Mouse (Mus musculus): ENCODE data around the gene Cyp4f16. TPM values are rescaled to one million over a fixed set of nuclear protein-coding genes. Genes with fewer than 3 reads are reported as not detected.
"Not testable (repeated sequence)": the region's sequence is repeated elsewhere in the genome, so short reads cannot be mapped to it uniquely, and the experiment has no call there.

Cyp4f16 gene
- 1 to 10 TPM; 6.0 to 7.7 TPM for total RNA-seq (2021)
- long read RNA-seq, experiment 1, partial matches to known transcripts: 0 of 4 reads
- long read RNA-seq, experiment 1, other reads (novel, unspliced or antisense): 3 of 4 reads
- long read RNA-seq, experiment 2, partial matches to known transcripts: 2 of 8 reads
- long read RNA-seq, experiment 2, other reads (novel, unspliced or antisense): 3 of 8 reads

- peak; percentile 66 to 81 for DNase-seq (ENCODE audit: low spot score in 2 of 2)
These were observed at the start of gene Cyp4f16 for GRCm38 (mm10) chr17:32536051-32536866. Gene Cyp4f16, plus strand, starts transcription at chr17:32536558.

- no peak for DNase-seq (ENCODE audit: low spot score in 2 of 2)
These were observed 43.9 kb upstream of the Cyp4f16 start for GRCm38 (mm10) chr17:32492349-32492980.

GRCm38 (mm10) chr17:32494601-32495000, 41.8 kb upstream of the Cyp4f16 start:
- DNase-seq (ENCODE audit: low spot score in 2 of 2): peak; percentile 60 to 81

- DNase-seq (ENCODE audit: low spot score in 2 of 2): not testable (repeated sequence)
These were observed 35.8 kb upstream of the Cyp4f16 start for GRCm38 (mm10) chr17:32500511-32500910.

GRCm38 (mm10) chr17:32501051-32501450, 35.3 kb upstream of the Cyp4f16 start:
- DNase-seq (ENCODE audit: low spot score in 2 of 2): no peak

- DNase-seq (ENCODE audit: low spot score in 2 of 2): no peak
These were observed 33.2 kb upstream of the Cyp4f16 start for GRCm38 (mm10) chr17:32503111-32503510.

- peak; percentile 13 to 26 for DNase-seq (ENCODE audit: low spot score in 2 of 2)
These were observed 30.3 kb upstream of the Cyp4f16 start, which contains the start of gene Cyp4f17 for GRCm38 (mm10) chr17:32505851-32506728. Gene Cyp4f17, plus strand, starts transcription at chr17:32506050.

GRCm38 (mm10) chr17:32506729-32507245, 29.6 kb upstream of the Cyp4f16 start:
- DNase-seq (ENCODE audit: low spot score in 2 of 2): no peak

GRCm38 (mm10) chr17:32516126-32516525, 20.2 kb upstream of the Cyp4f16 start:
- DNase-seq (ENCODE audit: low spot score in 2 of 2): no peak

GRCm38 (mm10) chr17:32521981-32522380, 14.4 kb upstream of the Cyp4f16 start:
- DNase-seq (ENCODE audit: low spot score in 2 of 2): no peak

- DNase-seq (ENCODE audit: low spot score in 2 of 2): no peak
These were observed 14.0 kb upstream of the Cyp4f16 start for GRCm38 (mm10) chr17:32522386-32522785.

- no peak for DNase-seq (ENCODE audit: low spot score in 2 of 2)
These were observed 13.5 kb upstream of the Cyp4f16 start for GRCm38 (mm10) chr17:32522816-32523215.

GRCm38 (mm10) chr17:32523895-32524294, 12.5 kb upstream of the Cyp4f16 start:
- no peak for DNase-seq (ENCODE audit: low spot score in 2 of 2)

GRCm38 (mm10) chr17:32526341-32526740, 10.0 kb upstream of the Cyp4f16 start:
- not testable (repeated sequence) for DNase-seq (ENCODE audit: low spot score in 2 of 2)

GRCm38 (mm10) chr17:32527748-32528147, 8.6 kb upstream of the Cyp4f16 start:
- no peak for DNase-seq (ENCODE audit: low spot score in 2 of 2)

- DNase-seq (ENCODE audit: low spot score in 2 of 2): peak; percentile 79 to 89
These were observed 7.7 kb upstream of the Cyp4f16 start for GRCm38 (mm10) chr17:32528408-32529337.

- DNase-seq (ENCODE audit: low spot score in 2 of 2): not testable (repeated sequence)
These were observed 4.0 kb upstream of the Cyp4f16 start for GRCm38 (mm10) chr17:32532356-32532755.

GRCm38 (mm10) chr17:32534068-32534467, 2.3 kb upstream of the Cyp4f16 start:
- DNase-seq (ENCODE audit: low spot score in 2 of 2): no peak

GRCm38 (mm10) chr17:32536867-32537250, 501 bp downstream of the Cyp4f16 start:
- DNase-seq (ENCODE audit: low spot score in 2 of 2): no peak

GRCm38 (mm10) chr17:32544792-32545191, 8.4 kb downstream of the Cyp4f16 start:
- not testable (repeated sequence) for DNase-seq (ENCODE audit: low spot score in 2 of 2)
